Mouse (Mus musculus): Measurements from ENCODE around the gene Dvl3.
"Not testable (repeated sequence)": the region's sequence is repeated elsewhere in the genome, so short reads cannot be mapped to it uniquely, and the experiment has no call there.

Dvl3 gene

DNA sequence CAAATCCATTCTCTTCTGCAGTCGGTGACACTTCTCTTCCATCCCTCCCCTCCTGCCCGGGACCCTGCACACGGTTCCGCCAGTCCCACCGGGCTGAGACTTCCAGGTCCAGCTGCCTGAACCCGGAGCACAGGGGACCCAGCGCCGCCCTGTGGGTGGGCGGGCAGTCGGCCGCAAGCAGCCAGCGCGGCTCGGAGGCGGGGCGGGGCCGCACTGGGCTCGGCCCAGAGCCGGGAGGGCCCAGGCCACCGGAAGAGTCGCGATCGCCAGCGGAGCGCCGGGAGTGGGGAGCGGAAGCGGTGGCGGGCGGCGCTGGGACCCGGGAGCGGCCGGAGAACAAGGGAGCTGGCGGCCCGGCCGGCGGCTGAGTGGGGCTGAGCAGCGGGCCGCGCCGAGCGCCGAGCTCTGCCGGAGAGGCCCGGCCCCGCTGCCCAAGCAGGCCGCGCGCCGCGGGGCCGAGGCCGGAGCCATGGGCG lies at the start of gene Dvl3:
Dvl3 (plus strand) TSS at position 257 of the 476 bp plus-strand sequence.
- DNase-seq (ENCODE audit: low spot score): no peak

DNA sequence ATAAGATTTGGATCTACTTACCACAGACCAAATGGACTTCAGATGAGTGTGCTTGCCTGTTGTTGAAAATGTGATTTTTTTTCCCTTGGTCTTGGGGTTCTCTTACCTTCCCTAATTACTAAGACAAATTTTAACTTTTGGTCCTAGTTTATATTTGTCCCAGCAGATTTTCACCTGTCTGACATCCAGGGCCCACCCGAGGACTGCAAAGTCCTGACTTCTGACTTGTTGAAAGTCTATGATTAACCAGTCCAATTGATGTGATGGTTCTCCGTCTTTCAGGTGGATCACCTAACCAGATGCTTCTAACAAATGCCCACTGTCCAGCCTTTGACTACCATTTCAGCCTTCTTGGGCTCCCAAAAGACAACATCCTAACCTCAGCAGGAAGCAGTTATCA lies 45.8 kb upstream of the Dvl3 start:
- no peak for DNase-seq (ENCODE audit: low spot score)

DNA sequence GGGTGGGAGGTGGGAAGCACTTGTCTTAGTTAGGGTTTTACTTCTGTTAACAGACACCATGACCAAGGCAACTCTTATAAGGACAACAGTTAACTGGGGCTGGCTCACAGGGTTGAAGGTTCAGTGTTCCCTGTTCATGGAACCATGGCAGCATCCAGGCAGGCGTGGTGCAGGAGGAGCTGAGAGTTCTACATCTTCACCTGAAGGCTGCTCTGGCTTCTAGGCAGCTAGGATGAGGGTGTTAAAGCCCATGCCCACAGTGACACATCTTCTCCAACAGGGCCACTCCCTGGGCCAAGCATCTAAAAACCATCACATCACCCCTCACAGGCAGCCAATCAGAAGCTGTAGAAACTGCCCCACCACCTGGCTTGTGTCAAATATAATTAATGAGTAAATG lies 45.1 kb upstream of the Dvl3 start:
- DNase-seq (ENCODE audit: low spot score): no peak

DNA sequence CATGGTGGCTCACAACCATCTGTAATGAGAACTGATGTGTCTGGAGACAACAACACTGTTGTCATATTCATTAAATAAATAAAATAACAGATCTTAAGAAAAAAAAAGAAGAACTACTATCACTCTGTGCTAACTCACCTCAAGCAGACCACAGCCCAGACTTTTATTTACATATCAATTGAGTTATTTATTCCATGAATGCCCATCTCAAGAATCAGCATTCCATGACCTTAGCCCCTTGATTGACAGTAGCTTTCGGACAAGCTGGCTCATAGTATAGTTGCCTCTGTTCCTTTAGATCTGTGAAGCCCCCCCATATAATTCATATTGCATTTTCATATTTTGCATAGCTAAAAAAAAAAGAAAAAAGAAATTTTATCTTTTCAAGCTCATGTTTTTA lies 43.0 kb upstream of the Dvl3 start:
- no peak for DNase-seq (ENCODE audit: low spot score)

DNA sequence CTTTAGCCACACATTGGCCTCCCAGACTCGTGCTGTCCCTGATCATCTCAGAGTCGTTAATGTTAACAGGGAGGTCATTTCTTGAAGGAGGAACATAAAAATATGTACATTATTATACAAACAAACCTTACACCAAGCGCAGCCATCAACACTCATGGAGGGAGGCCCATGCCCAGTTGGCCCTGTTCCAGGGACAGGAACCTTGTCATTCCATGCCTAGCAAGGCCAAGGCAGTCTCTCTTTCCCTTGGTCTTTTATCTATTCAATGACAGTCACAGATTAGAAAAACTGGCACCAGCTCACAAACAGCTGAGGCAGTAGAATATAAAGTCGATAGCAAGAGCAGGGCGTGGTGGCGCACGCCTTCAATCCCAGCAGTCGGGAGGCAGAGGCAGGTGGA lies 42.6 kb upstream of the Dvl3 start:
- DNase-seq (ENCODE audit: low spot score): no peak

DNA sequence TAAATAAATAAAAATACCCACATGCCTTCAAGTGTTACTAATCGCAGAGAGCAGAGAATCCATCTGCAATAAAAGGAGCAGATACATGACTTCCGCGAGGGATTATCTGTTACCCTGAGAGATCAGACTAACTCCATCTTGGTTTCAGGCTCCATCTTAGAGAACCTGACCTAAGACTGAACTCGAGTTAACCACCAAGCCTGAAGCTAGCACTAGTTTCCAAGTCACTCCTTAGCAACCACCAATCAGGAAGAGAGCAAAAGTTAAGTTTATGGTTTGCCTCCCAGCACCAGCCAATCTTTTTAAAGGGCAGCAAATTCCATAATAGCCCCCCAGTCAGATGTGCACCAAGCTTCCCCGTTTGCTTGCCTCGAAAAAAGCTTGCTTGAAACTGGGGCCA lies 42.0 kb upstream of the Dvl3 start:
- DNase-seq (ENCODE audit: low spot score): no peak

DNA sequence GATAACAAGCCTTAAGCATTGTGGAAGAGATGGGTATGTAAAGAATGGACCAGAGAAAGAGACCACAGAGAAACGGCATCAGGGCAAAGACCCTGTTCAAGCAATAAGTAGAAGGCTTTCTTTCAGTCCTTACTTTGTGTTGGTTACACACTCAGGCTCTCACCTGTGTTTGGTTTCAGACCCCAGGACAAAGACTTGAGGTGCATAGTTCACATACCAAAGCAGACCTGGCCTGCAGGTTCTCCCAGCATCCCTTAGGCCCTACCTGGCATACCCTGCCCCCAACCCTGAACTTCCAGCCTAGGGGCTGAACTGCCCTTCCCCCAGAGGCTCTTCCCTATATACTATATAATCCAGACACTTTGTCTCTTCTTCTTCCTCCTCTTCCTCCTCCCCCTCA lies 41.4 kb upstream of the Dvl3 start:
- no peak for DNase-seq (ENCODE audit: low spot score)

DNA sequence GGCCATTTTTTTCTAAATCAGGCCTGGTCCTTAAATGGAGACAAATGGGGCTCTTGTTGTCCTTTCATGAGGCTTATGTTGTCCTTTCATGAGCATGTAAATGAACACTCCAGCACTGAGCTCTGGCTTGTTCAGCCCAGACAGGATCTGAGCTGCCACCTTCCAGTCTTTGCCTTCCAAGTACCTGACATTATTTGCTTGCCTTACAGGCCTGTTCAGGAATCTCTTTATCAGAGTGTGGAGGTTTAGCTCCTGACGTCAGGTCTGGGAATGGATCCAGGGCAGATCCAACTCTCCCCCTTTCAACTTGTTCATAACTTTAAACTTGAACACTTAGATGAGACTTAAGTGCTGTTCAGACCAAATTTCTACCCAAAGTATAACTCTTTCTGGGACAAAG lies 39.9 kb upstream of the Dvl3 start:
- no peak for DNase-seq (ENCODE audit: low spot score)

DNA sequence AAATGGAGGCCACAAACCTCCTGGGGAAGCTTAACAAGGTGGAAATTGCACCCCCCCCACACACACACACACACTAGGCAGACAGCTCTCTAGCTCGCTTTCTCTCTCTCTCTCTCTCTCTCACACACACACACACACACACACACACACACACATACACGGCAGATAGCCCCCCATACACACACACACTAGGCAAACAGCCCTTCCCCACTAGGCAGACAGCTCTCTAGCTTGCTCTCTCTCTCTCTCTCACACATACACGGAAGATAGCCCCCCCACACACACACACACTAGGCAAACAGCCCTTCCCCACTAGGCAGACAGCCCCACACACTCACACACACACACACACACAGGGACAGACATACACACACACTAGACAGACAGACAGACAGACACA lies 39.5 kb upstream of the Dvl3 start:
- no peak for DNase-seq (ENCODE audit: low spot score)

DNA sequence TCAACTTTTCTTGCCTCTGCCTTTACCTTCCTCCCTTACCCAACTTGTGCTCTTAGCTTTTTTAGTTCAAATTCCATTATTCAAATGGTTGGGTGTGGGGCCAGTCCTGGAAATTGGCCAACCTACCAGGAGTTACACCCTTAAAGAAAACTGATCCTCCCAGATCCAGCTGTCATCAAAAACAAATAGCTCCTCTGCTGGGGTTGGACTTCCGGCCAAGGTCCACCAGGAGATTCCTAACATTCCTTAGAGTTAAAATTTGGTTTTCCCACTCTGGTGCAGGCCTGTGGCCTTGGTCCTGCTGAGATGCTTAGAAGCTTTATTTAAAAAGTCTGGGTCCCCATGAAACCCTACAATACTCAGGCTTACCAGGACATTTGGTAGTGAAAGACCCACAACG lies 38.3 kb upstream of the Dvl3 start:
- no peak for DNase-seq (ENCODE audit: low spot score)

DNA sequence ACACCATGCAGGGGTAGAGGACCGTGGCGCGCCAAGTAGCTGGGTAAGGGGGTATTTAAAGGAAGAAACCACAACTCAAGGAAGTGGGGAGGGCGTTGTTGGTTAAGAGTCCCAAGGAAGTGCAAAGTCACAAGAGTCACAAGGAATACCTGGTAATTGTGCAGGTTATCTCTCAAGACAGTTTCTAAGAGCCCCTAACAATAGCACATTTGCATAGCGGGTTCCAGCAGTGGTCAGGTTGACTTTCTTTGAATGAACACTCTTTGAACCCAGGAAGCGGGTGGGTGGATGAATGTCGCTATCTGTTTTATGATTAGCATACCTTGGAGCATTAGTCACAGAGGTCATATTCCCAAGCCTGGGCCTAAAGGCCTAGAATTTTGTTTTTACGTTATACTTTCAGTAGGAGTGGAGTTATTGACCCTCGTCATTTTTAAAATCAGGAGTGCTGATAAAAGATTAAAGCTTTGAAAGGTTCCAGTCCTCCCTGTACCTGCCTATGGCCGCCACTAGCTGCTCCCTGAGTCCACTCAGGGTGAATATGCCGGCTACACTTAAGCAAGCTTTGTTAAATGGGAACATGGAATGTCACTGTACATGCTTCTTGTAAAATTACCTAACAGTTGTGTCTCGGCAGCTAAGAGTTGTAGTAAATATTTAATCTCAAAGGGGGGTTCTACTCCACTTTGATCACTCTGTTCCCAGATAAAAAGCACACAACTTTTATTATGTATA lies 37.6 kb upstream of the Dvl3 start:
- not testable (repeated sequence) for DNase-seq (ENCODE audit: low spot score)

DNA sequence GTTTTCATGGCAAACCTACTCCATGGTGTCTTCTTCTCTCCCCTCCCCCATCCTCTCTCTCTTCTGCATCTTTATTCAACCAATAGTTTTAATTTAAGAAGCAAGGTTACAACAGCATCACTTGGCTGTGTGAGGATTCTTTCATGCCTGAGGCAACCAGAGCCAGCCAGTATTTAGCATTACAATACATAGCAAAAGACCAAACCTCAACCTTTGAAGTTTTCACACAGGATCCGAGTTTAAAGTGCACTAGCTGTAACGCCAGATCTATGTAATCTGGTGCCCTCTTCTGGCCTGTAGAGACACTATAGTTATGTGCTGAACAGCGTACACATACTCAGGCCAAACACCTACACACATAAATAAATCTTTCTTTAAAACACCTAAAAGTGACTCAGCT lies 36.7 kb upstream of the Dvl3 start:
- DNase-seq (ENCODE audit: low spot score): no peak

DNA sequence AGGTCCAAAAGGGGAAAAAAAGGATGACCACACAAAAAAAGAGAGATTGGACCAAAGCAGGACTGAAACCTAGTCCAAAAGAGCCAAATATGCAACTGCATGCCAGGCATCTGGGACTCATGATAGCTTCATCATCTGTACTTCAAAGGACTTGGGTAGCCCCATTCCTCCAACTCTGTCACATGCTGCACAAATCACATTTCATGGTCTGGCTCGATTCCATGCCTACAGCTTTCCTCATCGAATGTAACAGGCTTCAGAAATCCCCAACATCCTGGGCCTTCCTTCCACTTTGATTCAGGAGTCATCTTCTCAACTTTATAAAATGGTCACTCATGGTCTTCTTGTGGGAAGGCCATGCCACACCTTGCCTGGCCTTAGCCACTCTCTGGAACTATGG lies 35.0 kb upstream of the Dvl3 start:
- no peak for DNase-seq (ENCODE audit: low spot score)

DNA sequence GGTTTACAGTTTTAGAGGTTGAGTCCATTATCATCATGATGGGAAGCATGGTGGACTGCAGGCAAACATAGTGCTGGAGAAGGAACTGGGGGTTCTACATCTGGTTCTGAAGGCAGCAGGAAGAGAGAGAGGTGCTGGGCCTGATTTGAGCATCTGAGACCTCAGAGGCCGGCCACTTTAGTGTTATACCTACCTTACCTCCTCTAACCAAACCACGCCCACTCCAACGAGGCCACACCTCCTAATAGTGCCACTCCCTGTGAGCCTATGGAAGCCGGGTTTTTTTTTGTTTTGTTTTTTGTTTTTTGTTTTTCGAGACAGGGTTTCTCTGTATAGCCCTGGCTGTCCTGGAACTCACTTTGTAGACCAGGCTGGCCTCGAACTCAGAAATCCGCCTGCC lies 33.1 kb upstream of the Dvl3 start:
- DNase-seq (ENCODE audit: low spot score): not testable (repeated sequence)

DNA sequence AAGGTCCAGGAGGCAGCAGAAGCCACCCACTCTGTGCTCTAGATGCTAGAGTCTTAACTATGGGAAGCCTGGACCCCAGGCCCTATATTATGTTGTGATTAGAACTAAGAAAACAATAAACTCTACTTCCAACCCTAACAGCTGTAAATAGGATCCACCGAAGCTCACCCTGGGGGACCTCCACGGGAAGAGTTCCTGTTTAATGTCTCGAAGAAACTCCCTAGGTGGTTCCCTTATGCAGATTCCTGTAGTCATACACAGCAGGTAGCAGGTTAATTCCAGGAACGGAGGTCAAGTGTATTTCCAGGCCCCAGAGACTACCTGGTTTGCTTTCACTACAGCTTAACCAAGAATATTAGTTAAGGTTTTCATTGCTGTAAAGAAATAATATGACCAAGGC lies 31.7 kb upstream of the Dvl3 start:
- no peak for DNase-seq (ENCODE audit: low spot score)

DNA sequence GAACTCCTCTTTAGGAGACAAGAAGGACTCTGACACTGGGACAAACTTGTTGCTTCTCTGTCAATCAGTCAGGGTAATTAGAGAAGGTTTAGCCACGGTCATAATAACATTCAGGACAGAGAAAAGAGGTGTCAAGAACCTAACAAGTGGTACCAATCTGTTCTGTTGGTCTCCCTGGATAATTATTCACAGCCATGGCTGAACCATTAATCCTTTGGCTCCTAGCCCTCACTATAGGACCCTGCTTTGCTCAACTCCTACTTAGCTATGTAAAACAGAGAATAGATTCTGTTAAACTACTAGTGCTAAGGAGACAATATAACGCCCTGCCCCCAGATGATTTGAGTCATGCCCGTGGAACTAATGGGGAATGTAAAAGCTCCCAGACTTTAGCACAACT lies 30.7 kb upstream of the Dvl3 start:
- DNase-seq (ENCODE audit: low spot score): no peak

DNA sequence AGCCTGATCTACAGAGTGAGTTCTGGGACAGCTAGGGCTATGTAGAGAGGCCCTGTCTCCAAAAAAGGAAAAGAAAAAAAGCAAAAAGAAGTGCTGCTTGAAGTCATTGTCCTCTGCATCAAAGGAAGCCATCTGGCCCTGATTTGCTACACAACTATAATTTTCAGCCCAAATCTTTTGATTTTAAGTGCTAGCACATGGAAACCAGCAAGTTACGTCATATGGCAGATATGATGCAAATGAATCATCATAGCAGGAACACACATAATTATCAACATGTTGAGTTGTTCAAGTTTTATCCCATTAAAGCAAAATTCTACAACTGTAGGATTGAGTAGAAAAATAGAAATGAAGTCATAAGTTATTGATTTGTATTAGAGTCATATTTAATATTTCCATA lies 28.6 kb upstream of the Dvl3 start:
- DNase-seq (ENCODE audit: low spot score): no peak

DNA sequence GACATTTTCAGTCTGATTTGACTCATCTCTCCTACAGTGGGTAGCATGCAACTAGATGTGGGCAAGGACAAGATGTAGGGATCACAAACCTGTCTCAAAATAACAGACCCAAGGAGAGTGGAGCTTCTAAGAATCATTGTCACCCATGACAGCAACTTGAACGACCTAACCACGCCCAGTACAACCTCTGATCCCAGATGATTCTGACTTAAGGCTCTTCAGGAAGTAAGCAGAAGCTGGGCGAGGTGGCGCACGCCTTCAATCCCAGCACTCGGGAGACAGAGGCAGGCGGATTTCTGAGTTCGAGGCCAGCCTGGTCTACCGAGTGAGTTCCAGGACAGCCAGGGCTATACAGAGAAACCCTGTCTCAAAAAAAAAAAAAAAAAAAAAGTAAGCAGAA lies 28.0 kb upstream of the Dvl3 start:
- not testable (repeated sequence) for DNase-seq (ENCODE audit: low spot score)

DNA sequence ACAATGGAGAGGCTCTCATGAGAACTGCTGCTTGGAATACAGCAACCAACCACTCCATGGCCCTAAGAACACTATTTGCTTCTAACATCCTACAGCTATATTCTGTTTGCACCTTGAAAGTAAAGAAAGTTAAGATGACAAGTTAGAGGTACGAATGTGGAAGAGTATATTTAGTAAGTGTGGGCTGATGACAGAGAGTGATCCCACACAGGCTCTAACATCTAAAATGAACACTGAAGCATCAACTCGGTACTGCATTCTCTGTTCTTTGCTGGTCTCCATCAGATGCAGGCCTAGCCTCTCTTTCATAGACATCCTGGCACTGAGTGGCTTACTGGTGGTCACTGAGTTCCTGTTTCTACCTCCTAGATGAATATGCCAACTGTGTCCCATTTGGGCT lies 27.5 kb upstream of the Dvl3 start:
- DNase-seq (ENCODE audit: low spot score): no peak

DNA sequence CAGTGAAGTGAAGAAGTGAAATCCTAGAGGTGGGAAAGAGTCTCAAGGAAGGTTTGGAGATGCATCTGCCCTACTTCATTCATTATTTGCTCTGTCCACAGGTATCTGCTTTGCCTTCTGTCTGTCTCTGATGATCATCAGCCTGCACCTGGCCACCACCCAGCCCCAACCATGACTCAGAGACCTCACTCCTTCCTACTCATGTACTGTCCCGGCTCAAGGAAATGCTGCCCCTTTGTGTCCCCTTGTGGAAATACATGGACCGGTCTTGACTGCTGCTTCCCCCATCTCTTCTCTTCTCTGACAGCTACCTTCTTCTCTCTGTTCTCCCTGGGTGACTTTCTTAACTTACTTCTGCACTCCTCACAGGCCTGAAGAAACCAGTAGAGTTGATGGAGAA lies 26.2 kb upstream of the Dvl3 start:
- no peak for DNase-seq (ENCODE audit: low spot score)

DNA sequence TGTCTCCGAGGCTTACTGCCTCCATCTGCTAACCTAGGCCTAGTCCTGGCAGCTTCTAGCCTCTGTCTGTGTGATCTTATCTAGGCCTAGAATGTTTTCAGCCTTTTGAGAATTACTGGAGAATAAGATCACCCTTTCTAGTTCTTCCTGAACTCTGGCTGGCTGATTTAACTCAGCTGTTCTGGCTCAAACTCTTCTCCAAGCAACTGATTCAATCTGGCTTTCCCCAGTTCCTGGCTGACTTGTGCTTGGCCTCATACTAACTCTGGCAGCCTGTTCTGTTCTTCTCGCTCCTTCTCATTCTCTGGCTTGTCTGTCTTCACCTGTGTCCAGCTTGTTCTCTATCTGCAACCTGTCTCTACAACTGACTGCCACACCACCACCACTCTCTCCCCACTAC lies 25.5 kb upstream of the Dvl3 start:
- no peak for DNase-seq (ENCODE audit: low spot score)

DNA sequence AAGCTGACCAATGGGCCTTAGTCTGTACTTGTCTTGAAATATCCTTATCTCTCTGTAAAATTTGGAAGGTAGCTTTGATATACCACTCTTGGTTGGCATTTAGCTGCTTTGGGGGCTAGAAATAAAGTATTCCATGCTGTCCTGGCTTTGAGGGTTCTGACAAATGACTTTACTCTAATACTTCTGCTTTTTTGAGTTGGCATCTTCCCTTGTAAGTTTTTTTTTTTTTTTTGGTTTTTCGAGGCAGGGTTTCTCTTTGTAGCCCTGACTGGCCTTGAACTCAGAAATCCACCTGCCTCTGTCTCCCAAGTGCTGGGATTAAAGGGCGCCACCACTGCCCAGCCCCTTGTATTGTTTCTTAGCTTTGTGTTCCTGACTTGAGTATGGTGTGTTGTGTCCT lies 23.3 kb upstream of the Dvl3 start:
- no peak for DNase-seq (ENCODE audit: low spot score)

DNA sequence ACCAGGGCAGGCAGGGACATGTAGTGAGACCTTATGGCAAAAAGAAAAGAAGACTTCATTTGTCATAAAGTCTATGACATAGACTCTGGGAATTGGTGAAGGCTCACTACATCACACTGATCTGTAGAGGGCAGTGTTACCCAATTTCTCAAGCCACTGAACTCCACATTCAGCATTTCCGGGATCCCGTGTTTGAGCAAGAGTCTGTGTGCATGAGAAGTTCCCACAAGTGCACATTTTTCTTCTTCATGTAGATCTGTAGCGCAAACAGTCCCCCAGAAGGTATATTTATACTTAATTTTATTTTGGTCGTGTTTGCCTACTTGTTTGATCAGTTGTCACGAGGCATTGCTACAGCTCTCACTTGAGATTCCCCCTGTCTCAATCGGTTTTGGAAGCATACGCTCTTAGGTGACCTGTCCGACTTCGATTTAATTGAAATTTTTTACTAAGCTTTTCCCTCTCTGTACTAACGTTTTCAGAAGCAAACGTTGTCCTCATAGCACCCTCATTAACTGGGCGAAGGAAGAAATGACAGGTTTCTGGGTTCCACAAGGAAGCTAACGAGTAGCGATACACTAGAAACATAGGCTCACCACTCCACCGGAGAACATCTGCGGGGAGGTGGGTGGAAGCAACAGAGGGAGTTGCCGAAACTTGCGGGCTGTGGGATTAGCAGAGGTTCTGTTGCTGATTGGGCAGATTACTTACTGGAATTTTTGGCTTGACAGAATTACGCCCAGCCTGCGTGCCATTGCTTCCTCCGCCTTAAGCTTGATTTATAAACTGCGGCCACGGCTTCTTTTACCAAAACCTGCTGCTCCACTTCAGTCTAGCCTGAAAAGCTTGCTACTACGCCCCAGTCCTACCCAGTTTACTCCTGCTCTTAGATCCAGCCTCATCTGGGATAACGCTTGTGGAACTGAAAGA lies 19.8 kb upstream of the Dvl3 start:
- DNase-seq (ENCODE audit: low spot score): peak; percentile 55
